Mouse (Mus musculus) hindbrain, embryonic 13.5 days (tissue): ENCODE data around the gene Hist2h3c1. TPM values are rescaled to one million over a fixed set of nuclear protein-coding genes. Genes with fewer than 3 reads are reported as not detected.

ENCODE experiments used
- ATAC-seq: fragments of 200-750 bp; cut with Nextera tagmentation; 2 replicates; pipeline ENCODE4 v1.8.0; 2017; ENCODE audit warnings: moderate TSS enrichment; ENCODE audit not compliant: low FRiP score
- H3K27ac ChIP-seq: fragments of 300-500 bp; sonication (generic); 2 replicates; pipeline ENCODE4 v1.5.1; 2015; ENCODE audit warnings: inconsistent platforms, mild to moderate bottlenecking, moderate library complexity
- H3K27me3 ChIP-seq: fragments of 300-500 bp; sonication (generic); 2 replicates; pipeline ENCODE4 v1.6.1; 2015; ENCODE audit warnings: mild to moderate bottlenecking, inconsistent platforms
- H3K36me3 ChIP-seq: fragments of 300-500 bp; sonication (generic); 2 replicates; pipeline ENCODE4 v1.6.1; 2015; ENCODE audit warnings: mild to moderate bottlenecking, inconsistent platforms
- H3K4me1 ChIP-seq: fragments of 300-500 bp; sonication (generic); replicated peaks from 2 replicates; pipeline ENCODE4 v1.6.1; 2015; ENCODE audit warnings: inconsistent platforms
- H3K4me2 ChIP-seq: fragments of 300-500 bp; sonication (generic); 2 replicates; pipeline ENCODE4 v1.6.1; 2015; ENCODE audit warnings: inconsistent platforms, mild to moderate bottlenecking, moderate library complexity
- H3K4me3 ChIP-seq: fragments of 300-500 bp; sonication (generic); 2 replicates; pipeline ENCODE4 v1.5.1; 2015; ENCODE audit warnings: mild to moderate bottlenecking, inconsistent platforms
- H3K9ac ChIP-seq: fragments of 300-500 bp; sonication (generic); 2 replicates; pipeline ENCODE4 v1.6.1; 2015; ENCODE audit warnings: mild to moderate bottlenecking, inconsistent platforms
- H3K9me3 ChIP-seq: fragments of 300-500 bp; sonication (generic); 2 replicates; pipeline ENCODE4 v1.6.1; 2016; ENCODE audit warnings: inconsistent platforms
- WGBS: fragments of 180-500 bp; shearing (Covaris S2); methylation state at CpG from one replicate; pipeline ENCODE4 v1.1.7; 2015; 5-methylcytosine and 5-hydroxymethylcytosine counted together
- polyA plus RNA-seq: library from polyadenylated mRNA; unstranded; fragments of >200 nt; fragmentation: Nextera tagmentation; extraction: Ambion mirVana; gene quantifications from 2 replicates; pipeline ENCODE4 v1.2.1, GENCODE M21; 2015

Hist2h3c1 gene
- polyA plus RNA-seq, 1 experiment from 2014 or later, result 0.62 TPM

GRCm38 (mm10) chr3:96221640-96222038 is 24.8 kb upstream of the Hist2h3c1 start:
- WGBS, result 18% methylated on average over 9 of the region's 9 CpGs
- H3K9me3 ChIP-seq, result no peaks in the 10 kb centered on the region

GRCm38 (mm10) chr3:96222774-96223173 is 23.7 kb upstream of the Hist2h3c1 start:
- 95% methylated on average over 4 of the region's 4 CpGs for WGBS
- ATAC-seq, result no peak
- H3K4me2 ChIP-seq, result peak overlapping the region; percentile 86; the same call in 1 of the 2 replicates

More at GRCm38 (mm10) chr3:96221640-96222038, 24.8 kb upstream of the Hist2h3c1 start:
- H3K4me2 ChIP-seq, result peak overlapping the region; percentile 86
- peaks cover 45% of the 10 kb centered on the region for H3K4me1 ChIP-seq
- H3K36me3 ChIP-seq, result no peaks in the 10 kb centered on the region
- peak overlapping the region; percentile 98 for H3K27ac ChIP-seq
- H3K27me3 ChIP-seq, result no peaks in the 10 kb centered on the region
- H3K9ac ChIP-seq, result peak overlapping the region; percentile 82
- no peak for ATAC-seq
- peak overlapping the region; percentile 57 for H3K4me3 ChIP-seq

GRCm38 (mm10) chr3:96225421-96225820 is 21.1 kb upstream of the Hist2h3c1 start:
- Histone ChIP-seq H3K4me3 (no peak overlapping the region), H3K27ac (no peak overlapping the region), H3K9me3 (no peaks in the 10 kb centered on the region), H3K36me3 (no peaks in the 10 kb centered on the region), H3K4me1 (peaks cover 36% of the 10 kb centered on the region), H3K27me3 (no peaks in the 10 kb centered on the region), H3K4me2 (no peak overlapping the region), H3K9ac (peak overlapping the region; percentile 2; the same call in 1 of the 2 replicates)
- ATAC-seq, result no peak
- WGBS, result 19% methylated on average over 2 of the region's 2 CpGs

More at GRCm38 (mm10) chr3:96222774-96223173, 23.7 kb upstream of the Hist2h3c1 start:
- Histone ChIP-seq H3K9ac (no peak overlapping the region), H3K4me1 (peaks cover 45% of the 10 kb centered on the region), H3K9me3 (no peaks in the 10 kb centered on the region), H3K4me3 (no peak overlapping the region), H3K27ac (no peak overlapping the region), H3K27me3 (no peaks in the 10 kb centered on the region), H3K36me3 (no peaks in the 10 kb centered on the region)

GRCm38 (mm10) chr3:96226695-96227648 is 19.5 kb upstream of the Hist2h3c1 start:
- WGBS, result 74% methylated on average over 8 of the region's 8 CpGs
- Histone ChIP-seq H3K9ac (peak overlapping the region; percentile 31; the same call in 1 of the 2 replicates), H3K4me2 (no peak overlapping the region), H3K36me3 (no peaks in the 10 kb centered on the region), H3K4me3 (no peak overlapping the region), H3K9me3 (no peaks in the 10 kb centered on the region), H3K27ac (no peak overlapping the region), H3K27me3 (no peaks in the 10 kb centered on the region), H3K4me1 (peaks cover 26% of the 10 kb centered on the region)
- no peak for ATAC-seq

- H3K4me2 ChIP-seq, result no peak overlapping the region
- H3K9me3 ChIP-seq, result no peaks in the 10 kb centered on the region
- H3K9ac ChIP-seq, result no peak overlapping the region
- 75% methylated on average over 2 of the region's 2 CpGs for WGBS
- no peak for ATAC-seq
- peaks cover 9% of the 10 kb centered on the region; the same call in 1 of the 2 replicates for H3K4me1 ChIP-seq
- H3K27ac ChIP-seq, result no peak overlapping the region
- no peaks in the 10 kb centered on the region for H3K36me3 ChIP-seq
- H3K27me3 ChIP-seq, result no peaks in the 10 kb centered on the region
- no peak overlapping the region for H3K4me3 ChIP-seq
Observed at GRCm38 (mm10) chr3:96228828-96229227, 17.7 kb upstream of the Hist2h3c1 start.

GRCm38 (mm10) chr3:96230404-96230803 is 16.1 kb upstream of the Hist2h3c1 start:
- 89% methylated on average over 2 of the region's 2 CpGs for WGBS
- no peak for ATAC-seq
- Histone ChIP-seq H3K27me3 (no peaks in the 10 kb centered on the region), H3K9ac (no peak overlapping the region), H3K4me1 (0 out of 2 replicates have a peak, but pooled peaks cover 2% of the 10 kb centered on the region), H3K27ac (no peak overlapping the region), H3K4me3 (no peak overlapping the region), H3K4me2 (no peak overlapping the region), H3K36me3 (no peaks in the 10 kb centered on the region), H3K9me3 (no peaks in the 10 kb centered on the region)

GRCm38 (mm10) chr3:96230910-96231757 is 15.4 kb upstream of the Hist2h3c1 start:
- Histone ChIP-seq H3K9me3 (no peaks in the 10 kb centered on the region), H3K9ac (no peak overlapping the region), H3K36me3 (no peaks in the 10 kb centered on the region), H3K4me3 (no peak overlapping the region), H3K4me1 (no peaks in the 10 kb centered on the region), H3K4me2 (no peak overlapping the region), H3K27ac (no peak overlapping the region), H3K27me3 (no peaks in the 10 kb centered on the region)
- WGBS, result 78% methylated on average over 4 of the region's 4 CpGs
- no peak for ATAC-seq

- H3K4me3 ChIP-seq, result no peak overlapping the region
- H3K36me3 ChIP-seq, result no peaks in the 10 kb centered on the region
- H3K4me2 ChIP-seq, result no peak overlapping the region
- 57% methylated on average over 2 of the region's 2 CpGs for WGBS
- H3K9ac ChIP-seq, result no peak overlapping the region
- H3K9me3 ChIP-seq, result no peaks in the 10 kb centered on the region
- H3K4me1 ChIP-seq, result peaks cover under 1% of the 10 kb centered on the region; the same call in 1 of the 2 replicates
- no peaks in the 10 kb centered on the region for H3K27me3 ChIP-seq
- H3K27ac ChIP-seq, result no peak overlapping the region
- no peak for ATAC-seq
Observed at GRCm38 (mm10) chr3:96231758-96232120, 14.7 kb upstream of the Hist2h3c1 start.

GRCm38 (mm10) chr3:96234914-96235313 is 11.6 kb upstream of the Hist2h3c1 start:
- WGBS, result 94% methylated on average over 2 of the region's 2 CpGs
- no peaks in the 10 kb centered on the region for H3K36me3 ChIP-seq
- peaks cover 17% of the 10 kb centered on the region for H3K4me1 ChIP-seq
- no peak overlapping the region for H3K27ac ChIP-seq
- no peak overlapping the region for H3K4me2 ChIP-seq
- no peaks in the 10 kb centered on the region for H3K9me3 ChIP-seq
- no peak overlapping the region for H3K9ac ChIP-seq
- ATAC-seq, result no peak
- H3K4me3 ChIP-seq, result no peak overlapping the region
- H3K27me3 ChIP-seq, result no peaks in the 10 kb centered on the region

GRCm38 (mm10) chr3:96235836-96236235 is 10.6 kb upstream of the Hist2h3c1 start:
- 72% methylated on average over 3 of the region's 3 CpGs for WGBS
- ATAC-seq, result no peak
- peaks cover 19% of the 10 kb centered on the region for H3K4me1 ChIP-seq

GRCm38 (mm10) chr3:96236834-96237334 is 9.6 kb upstream of the Hist2h3c1 start:
- no peaks in the 10 kb centered on the region for H3K27me3 ChIP-seq
- H3K27ac ChIP-seq, result no peak overlapping the region
- H3K4me1 ChIP-seq, result peaks cover 22% of the 10 kb centered on the region
- H3K4me2 ChIP-seq, result peak overlapping the region; percentile 45
- peak overlapping the region; percentile 53; the same call in 1 of the 2 replicates for H3K9ac ChIP-seq
- H3K9me3 ChIP-seq, result no peaks in the 10 kb centered on the region
- H3K4me3 ChIP-seq, result 0 out of 2 replicates have a peak overlapping the region, but pooled peaks have one; percentile 36
- ATAC-seq, result no peak
- H3K36me3 ChIP-seq, result no peaks in the 10 kb centered on the region
- 82% methylated on average over 4 of the region's 4 CpGs for WGBS

More at GRCm38 (mm10) chr3:96235836-96236235, 10.6 kb upstream of the Hist2h3c1 start:
- no peak overlapping the region for H3K9ac ChIP-seq
- H3K9me3 ChIP-seq, result no peaks in the 10 kb centered on the region
- no peaks in the 10 kb centered on the region for H3K27me3 ChIP-seq
- H3K4me3 ChIP-seq, result no peak overlapping the region
- H3K27ac ChIP-seq, result no peak overlapping the region
- no peaks in the 10 kb centered on the region for H3K36me3 ChIP-seq
- H3K4me2 ChIP-seq, result no peak overlapping the region
